Mouse (Mus musculus) G1E (cell line): ENCODE data around the gene Coa4.

ENCODE experiments used
- CTCF ChIP-seq: IDR thresholded peaks from 2 replicates; pipeline ENCODE4 v1.5.1; 2012; ENCODE audit warnings: low read depth, low read length, inconsistent platforms, mixed read lengths
- POLR2AphosphoS5 ChIP-seq: IDR thresholded peaks from 2 replicates; pipeline ENCODE4 v1.6.1; 2012; ENCODE audit warnings: low read depth, low read length, inconsistent platforms; ENCODE audit not compliant: insufficient replicate concordance

DNA sequence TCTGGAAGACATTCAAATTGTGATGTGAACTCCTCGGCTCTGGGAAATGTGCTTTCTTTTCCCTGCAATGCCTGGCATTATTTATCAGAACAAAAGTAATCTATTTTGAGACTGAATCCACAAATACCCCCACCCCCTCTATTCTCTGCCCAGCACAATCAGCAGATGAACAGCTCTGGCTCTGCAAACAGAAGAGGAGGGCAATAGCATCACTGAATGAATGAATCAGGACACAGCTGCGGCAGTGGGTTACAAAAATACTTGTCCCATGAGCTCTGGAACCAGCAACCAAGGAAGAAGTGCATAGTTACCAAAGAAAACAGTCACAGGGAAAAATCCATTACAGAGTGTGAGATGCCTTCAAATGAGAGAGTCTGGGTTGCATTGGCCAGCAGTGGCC, 41.9 kb downstream of the Coa4 start:
- no peak for TF ChIP-seq CTCF
- no peak for TF ChIP-seq POLR2AphosphoS5
